Mouse (Mus musculus): ENCODE data around the gene Ptp4a2. TPM values are rescaled to one million over a fixed set of nuclear protein-coding genes. Genes with fewer than 3 reads are reported as not detected.

Gene Ptp4a2
- total and polyA plus RNA-seq, 3 experiments = 37.5 to 712 (median 464) TPM

- Histone ChIP-seq H3K9me3 (replicated peaks) (no peaks in the 10 kb centered on the region), H3K4me1 (ENCODE audit: insufficient read depth, low read depth, low read length) (peaks cover 63% of the 10 kb centered on the region), H3K4me3 (ENCODE audit: low read depth, low read length) (no peak overlapping the region; the same call in 1 of the 2 replicates), H3K27me3 (ENCODE audit: insufficient read depth, low read length) (peaks cover 8% of the 10 kb centered on the region; the same call in 1 of the 2 replicates), H3K36me3 (replicated peaks) (no peaks in the 10 kb centered on the region)
- ATAC-seq (ENCODE audit: extremely low read depth, insufficient number of reproducible peaks, low FRiP score, poor library complexity, severe bottlenecking) (no peak), DNase-seq (ENCODE audit: low spot score) (no peak)
- TF ChIP-seq POLR2AphosphoS5 (IDR thresholded peaks at IDR 0.05; ENCODE audit: insufficient replicate concordance, low read depth, low read length) (no peak), CTCF (IDR thresholded peaks at IDR 0.05; ENCODE audit: low read depth, low read length) (no peak), GATA1 (IDR thresholded peaks at IDR 0.05; ENCODE audit: borderline replicate concordance, low read length) (no peak), TAL1 (conservative IDR thresholded peaks at IDR 0.05; ENCODE audit: low read depth, low read length) (no peak), GATA2 (IDR thresholded peaks at IDR 0.05; ENCODE audit: borderline replicate concordance, low read depth, low read length) (no peak)
These were observed 15.7 kb upstream of the Ptp4a2 start for GRCm38 (mm10) chr4:129795151-129795860.

DNA sequence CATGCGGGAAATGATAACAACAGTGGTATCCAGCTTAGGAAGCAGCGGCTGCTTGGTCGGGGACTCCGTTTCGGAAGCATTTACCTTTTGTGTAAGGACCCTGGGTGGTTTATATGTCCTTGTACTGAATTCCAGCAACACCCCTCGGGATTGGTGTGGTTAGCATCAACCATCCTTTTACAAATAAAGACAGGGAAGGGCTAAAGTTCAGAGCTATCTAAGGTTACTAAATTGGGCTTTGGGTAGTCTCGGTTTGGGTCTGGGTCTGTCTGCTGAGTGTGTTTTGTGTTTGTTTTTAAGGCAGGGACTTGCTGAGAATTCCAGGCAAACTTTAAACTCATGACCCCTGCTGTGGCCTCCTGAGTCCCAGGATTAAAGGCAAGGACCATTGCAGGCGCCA lies 15.2 kb upstream of the Ptp4a2 start:
- ATAC-seq (ENCODE audit: extremely low read depth, insufficient number of reproducible peaks, low FRiP score, poor library complexity, severe bottlenecking) = no peak
- peaks cover 59% of the 10 kb centered on the region for H3K4me1 ChIP-seq (ENCODE audit: insufficient read depth, low read depth, low read length)

DNA sequence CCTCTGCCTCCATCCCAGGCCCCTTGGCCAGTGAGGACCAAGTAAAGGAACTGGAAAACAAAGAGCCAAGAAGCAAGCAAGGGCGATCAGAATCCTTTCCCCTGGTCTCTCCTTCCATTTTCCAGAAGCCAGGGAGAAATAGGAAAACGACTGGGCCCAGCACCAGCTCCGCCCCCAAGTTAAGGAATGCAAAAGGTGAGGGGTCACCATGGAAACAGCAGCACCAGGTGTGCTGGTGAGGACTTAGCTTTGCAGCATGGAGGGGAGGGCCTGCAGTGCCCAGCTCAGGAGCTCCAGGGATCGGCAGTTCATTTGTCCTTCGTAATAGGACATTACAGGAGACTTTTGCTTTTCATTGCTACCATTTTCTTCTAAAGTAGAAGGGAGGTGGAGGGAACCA lies 13.0 kb upstream of the Ptp4a2 start:
- DNase-seq (ENCODE audit: low spot score) = no peak
- Histone ChIP-seq H3K9me3 (replicated peaks) (no peaks in the 10 kb centered on the region), H3K27me3 (ENCODE audit: insufficient read depth, low read length) (peaks cover 8% of the 10 kb centered on the region; the same call in 1 of the 2 replicates), H3K4me1 (ENCODE audit: insufficient read depth, low read depth, low read length) (peaks cover 42% of the 10 kb centered on the region), H3K4me3 (ENCODE audit: low read depth, low read length) (no peak overlapping the region), H3K36me3 (replicated peaks) (no peaks in the 10 kb centered on the region)
- TF ChIP-seq TAL1 (conservative IDR thresholded peaks at IDR 0.05; ENCODE audit: low read depth, low read length) (no peak), GATA2 (IDR thresholded peaks at IDR 0.05; ENCODE audit: borderline replicate concordance, low read depth, low read length) (no peak), POLR2AphosphoS5 (IDR thresholded peaks at IDR 0.05; ENCODE audit: insufficient replicate concordance, low read depth, low read length) (no peak), GATA1 (IDR thresholded peaks at IDR 0.05; ENCODE audit: borderline replicate concordance, low read length) (no peak), CTCF (IDR thresholded peaks at IDR 0.05; ENCODE audit: low read depth, low read length) (no peak)
- no peak for ATAC-seq (ENCODE audit: extremely low read depth, insufficient number of reproducible peaks, low FRiP score, poor library complexity, severe bottlenecking)

More for the DNA sequence above, 15.2 kb upstream of the Ptp4a2 start:
- Histone ChIP-seq H3K4me3 (ENCODE audit: low read depth, low read length) (no peak overlapping the region), H3K9me3 (replicated peaks) (no peaks in the 10 kb centered on the region), H3K36me3 (replicated peaks) (no peaks in the 10 kb centered on the region), H3K27me3 (ENCODE audit: insufficient read depth, low read length) (peaks cover 8% of the 10 kb centered on the region; the same call in 1 of the 2 replicates)
- no peak for TF ChIP-seq GATA1 (IDR thresholded peaks at IDR 0.05; ENCODE audit: borderline replicate concordance, low read length)
- no peak for TF ChIP-seq TAL1 (conservative IDR thresholded peaks at IDR 0.05; ENCODE audit: low read depth, low read length)
- TF ChIP-seq CTCF (IDR thresholded peaks at IDR 0.05; ENCODE audit: low read depth, low read length) = no peak
- no peak for TF ChIP-seq POLR2AphosphoS5 (IDR thresholded peaks at IDR 0.05; ENCODE audit: insufficient replicate concordance, low read depth, low read length)
- TF ChIP-seq GATA2 (IDR thresholded peaks at IDR 0.05; ENCODE audit: borderline replicate concordance, low read depth, low read length) = no peak
- no peak for DNase-seq (ENCODE audit: low spot score)

DNA sequence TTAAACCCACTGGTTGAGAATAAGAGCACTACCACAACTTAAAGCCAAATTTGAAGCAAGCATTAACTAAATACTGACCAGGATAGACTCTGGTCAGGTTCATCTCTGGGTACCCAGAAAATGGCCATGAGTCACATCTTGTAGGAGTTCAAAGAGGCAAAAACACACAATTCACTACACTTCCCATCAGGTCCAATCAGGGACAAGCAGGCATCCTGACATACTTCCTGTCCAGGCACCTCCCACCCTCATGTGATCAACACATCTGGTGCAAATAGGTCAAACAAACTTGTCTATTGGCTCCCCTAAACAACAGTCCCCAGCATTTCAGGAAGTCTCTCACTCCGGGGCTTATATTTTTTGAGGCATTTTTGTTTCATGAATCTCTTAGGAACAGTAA lies 7.7 kb upstream of the Ptp4a2 start:
- TF ChIP-seq TAL1 (conservative IDR thresholded peaks at IDR 0.05; ENCODE audit: low read depth, low read length) (no peak), GATA2 (IDR thresholded peaks at IDR 0.05; ENCODE audit: borderline replicate concordance, low read depth, low read length) (no peak), CTCF (IDR thresholded peaks at IDR 0.05; ENCODE audit: low read depth, low read length) (no peak), GATA1 (IDR thresholded peaks at IDR 0.05; ENCODE audit: borderline replicate concordance, low read length) (no peak), POLR2AphosphoS5 (IDR thresholded peaks at IDR 0.05; ENCODE audit: insufficient replicate concordance, low read depth, low read length) (no peak)
- Histone ChIP-seq H3K27me3 (ENCODE audit: insufficient read depth, low read length) (0 out of 2 replicates have a peak, but pooled peaks cover under 1% of the 10 kb centered on the region), H3K9me3 (replicated peaks) (no peaks in the 10 kb centered on the region), H3K4me3 (ENCODE audit: low read depth, low read length) (no peak overlapping the region), H3K36me3 (replicated peaks) (no peaks in the 10 kb centered on the region), H3K4me1 (ENCODE audit: insufficient read depth, low read depth, low read length) (peaks cover 21% of the 10 kb centered on the region)
- DNase-seq (ENCODE audit: low spot score) (no peak), ATAC-seq (ENCODE audit: extremely low read depth, insufficient number of reproducible peaks, low FRiP score, poor library complexity, severe bottlenecking) (no peak)

GRCm38 (mm10) chr4:129805059-129805458 lies 6.0 kb upstream of the Ptp4a2 start:
- peaks cover 29% of the 10 kb centered on the region for H3K4me1 ChIP-seq (ENCODE audit: insufficient read depth, low read depth, low read length)
- TF ChIP-seq GATA1 (IDR thresholded peaks at IDR 0.05; ENCODE audit: borderline replicate concordance, low read length) (no peak), POLR2AphosphoS5 (IDR thresholded peaks at IDR 0.05; ENCODE audit: insufficient replicate concordance, low read depth, low read length) (no peak), TAL1 (conservative IDR thresholded peaks at IDR 0.05; ENCODE audit: low read depth, low read length) (no peak), CTCF (IDR thresholded peaks at IDR 0.05; ENCODE audit: low read depth, low read length) (no peak), GATA2 (IDR thresholded peaks at IDR 0.05; ENCODE audit: borderline replicate concordance, low read depth, low read length) (no peak)
- peaks cover 2% of the 10 kb centered on the region for H3K36me3 ChIP-seq (replicated peaks)
- no peak for ATAC-seq (ENCODE audit: extremely low read depth, insufficient number of reproducible peaks, low FRiP score, poor library complexity, severe bottlenecking)
- no peak for DNase-seq (ENCODE audit: low spot score)
- H3K4me3 ChIP-seq (ENCODE audit: low read depth, low read length) = no peak overlapping the region
- no peaks in the 10 kb centered on the region for H3K9me3 ChIP-seq (replicated peaks)
- H3K27me3 ChIP-seq (ENCODE audit: insufficient read depth, low read length) = no peaks in the 10 kb centered on the region

DNA sequence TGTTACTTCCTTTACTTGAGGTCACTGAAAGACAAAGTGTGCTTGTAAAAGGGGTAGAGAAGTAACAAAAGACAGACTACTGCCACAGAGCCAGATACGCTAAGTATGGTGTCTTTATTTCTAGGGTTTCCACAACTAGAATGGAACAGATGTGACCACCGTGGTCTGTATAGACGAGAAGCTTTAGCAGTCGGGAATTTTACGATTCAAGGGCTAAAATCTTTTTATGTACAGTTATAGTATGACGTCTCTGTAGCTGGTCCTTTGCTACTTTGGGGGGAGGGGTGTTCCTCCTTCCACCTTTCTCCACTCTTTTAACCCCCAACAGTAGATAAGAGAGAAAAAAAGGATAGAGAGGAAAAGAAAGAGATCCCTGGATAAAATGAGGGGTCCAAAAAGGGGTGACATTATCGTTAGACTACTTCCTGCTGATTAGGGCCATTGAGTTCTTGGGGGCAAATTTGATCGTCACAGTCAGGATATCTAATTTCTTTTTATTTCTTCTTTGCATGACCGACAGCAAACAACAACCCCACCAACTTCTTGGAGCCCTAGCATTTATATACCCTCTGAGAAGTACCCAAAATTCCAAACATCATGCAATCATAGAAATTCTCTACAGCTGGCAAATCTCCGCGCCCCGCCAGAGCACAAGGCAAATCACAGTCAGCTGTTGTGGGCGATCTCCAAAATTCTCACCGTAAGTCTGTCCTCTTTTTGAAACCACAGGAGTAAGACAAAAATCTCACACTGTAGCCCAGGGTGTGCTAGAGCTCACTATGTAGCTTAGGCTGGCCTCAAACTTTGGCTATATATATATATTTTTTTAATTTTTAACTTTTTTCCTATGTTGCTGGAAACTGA lies 818 bp downstream of the Ptp4a2 start:
- TF ChIP-seq POLR2AphosphoS5 (IDR thresholded peaks at IDR 0.05; ENCODE audit: insufficient replicate concordance, low read depth, low read length) (no peak), TAL1 (conservative IDR thresholded peaks at IDR 0.05; ENCODE audit: low read depth, low read length) (no peak), CTCF (IDR thresholded peaks at IDR 0.05; ENCODE audit: low read depth, low read length) (no peak), GATA1 (IDR thresholded peaks at IDR 0.05; ENCODE audit: borderline replicate concordance, low read length) (no peak), GATA2 (IDR thresholded peaks at IDR 0.05; ENCODE audit: borderline replicate concordance, low read depth, low read length) (no peak)
- Histone ChIP-seq H3K27me3 (ENCODE audit: insufficient read depth, low read length) (no peaks in the 10 kb centered on the region), H3K9me3 (replicated peaks) (no peaks in the 10 kb centered on the region), H3K36me3 (replicated peaks) (peaks cover 8% of the 10 kb centered on the region), H3K4me1 (ENCODE audit: insufficient read depth, low read depth, low read length) (peaks cover 43% of the 10 kb centered on the region), H3K4me3 (ENCODE audit: low read depth, low read length) (peak overlapping the region; percentile 76)
- DNase-seq (ENCODE audit: low spot score) (no peak), ATAC-seq (ENCODE audit: extremely low read depth, insufficient number of reproducible peaks, low FRiP score, poor library complexity, severe bottlenecking) (no peak)
